Mouse (Mus musculus) midbrain, embryonic 10.5 days (tissue): ENCODE results near the gene Borcs6. TPM values are rescaled to one million over a fixed set of nuclear protein-coding genes. Genes with fewer than 3 reads are reported as not detected.
"Not testable (repeated sequence)": the region's sequence is repeated elsewhere in the genome, so short reads cannot be mapped to it uniquely, and the experiment has no call there.

Source experiments
- DNase-seq: peaks from one replicate; pipeline ENCODE4 v3.0.0-alpha.2; 2017; ENCODE audit warnings: low spot score
- H3K27ac ChIP-seq: fragments of 300-500 bp; sonication (generic); replicated peaks from 2 replicates; pipeline ENCODE4 v1.5.1; 2016; ENCODE audit warnings: mild to moderate bottlenecking
- H3K27me3 ChIP-seq: fragments of 300-500 bp; sonication (generic); 2 replicates; pipeline ENCODE4 v1.6.1; 2016; ENCODE audit warnings: low read depth, mild to moderate bottlenecking; ENCODE audit not compliant: poor library complexity, severe bottlenecking
- H3K36me3 ChIP-seq: fragments of 300-500 bp; sonication (generic); 2 replicates; pipeline ENCODE4 v1.6.1; 2016; ENCODE audit warnings: mild to moderate bottlenecking, moderate library complexity
- H3K4me1 ChIP-seq: fragments of 300-500 bp; sonication (generic); 2 replicates; pipeline ENCODE4 v1.6.1; 2016
- H3K4me3 ChIP-seq: fragments of 300-500 bp; sonication (generic); 2 replicates; pipeline ENCODE4 v1.5.1; 2016; ENCODE audit warnings: mild to moderate bottlenecking, moderate library complexity
- H3K9me3 ChIP-seq: fragments of 300-500 bp; sonication (generic); replicated peaks from 2 replicates; pipeline ENCODE4 v1.6.1; 2016; ENCODE audit warnings: mild to moderate bottlenecking
- WGBS: fragments of 180-500 bp; shearing (Covaris S2); methylation state at CpG from one replicate; pipeline ENCODE4 v1.1.7; 2016; 5-methylcytosine and 5-hydroxymethylcytosine counted together
- polyA plus RNA-seq: library from polyadenylated mRNA; unstranded; fragments of >200 nt; fragmentation: Nextera tagmentation; extraction: Ambion mirVana; gene quantifications from 2 replicates; pipeline ENCODE4 v1.2.1, GENCODE M21; 2016

Gene Borcs6
- polyA plus RNA-seq, 1 experiment from 2014 or later: 6.9 TPM

- Histone ChIP-seq H3K36me3 (peaks cover 33% of the 10 kb centered on the region), H3K27ac (peak within 1 kb of the TSS; percentile 99), H3K27me3 (no peaks in the 10 kb centered on the region), H3K9me3 (no peaks in the 10 kb centered on the region), H3K4me3 (peak within 1 kb of the TSS; percentile 83), H3K4me1 (peaks cover 51% of the 10 kb centered on the region)
- peak; percentile 93 for DNase-seq
- WGBS: 1% methylated on average over 67 of the region's 67 CpGs
These were observed 28.8 kb downstream of the Borcs6 start, which contains the start of gene Vamp2 for GRCm38 (mm10) chr11:69088103-69088855. Gene Vamp2, plus strand, starts transcription at chr11:69088490.

- 12% methylated on average over 25 of the region's 25 CpGs for WGBS
- Histone ChIP-seq H3K27ac (peak overlapping the region; percentile 99), H3K4me1 (peaks cover 54% of the 10 kb centered on the region), H3K36me3 (peaks cover 33% of the 10 kb centered on the region), H3K27me3 (no peaks in the 10 kb centered on the region), H3K4me3 (peak overlapping the region; percentile 83), H3K9me3 (no peaks in the 10 kb centered on the region)
- no peak for DNase-seq
These were observed 29.5 kb downstream of the Borcs6 start for GRCm38 (mm10) chr11:69088856-69089615.

- no peaks in the 10 kb centered on the region for H3K27me3 ChIP-seq
- H3K9me3 ChIP-seq: no peaks in the 10 kb centered on the region
- DNase-seq: no peak
- H3K27ac ChIP-seq: peak overlapping the region; percentile 99
- WGBS: 91% methylated on average over 12 of the region's 12 CpGs
- H3K36me3 ChIP-seq: peaks cover 33% of the 10 kb centered on the region
- H3K4me3 ChIP-seq: peak overlapping the region; percentile 83
- H3K4me1 ChIP-seq: peaks cover 60% of the 10 kb centered on the region
These were observed 30.2 kb downstream of the Borcs6 start for GRCm38 (mm10) chr11:69089616-69090290.

GRCm38 (mm10) chr11:69090367-69090766 is 30.9 kb downstream of the Borcs6 start:
- Histone ChIP-seq H3K4me3 (peak overlapping the region; percentile 83; the same call in 1 of the 2 replicates), H3K27ac (no peak overlapping the region)

GRCm38 (mm10) chr11:69091566-69092385 is 32.3 kb downstream of the Borcs6 start:
- H3K4me1 ChIP-seq: peaks cover 78% of the 10 kb centered on the region
- H3K4me3 ChIP-seq: peak overlapping the region; percentile 7; the same call in 1 of the 2 replicates
- H3K9me3 ChIP-seq: no peaks in the 10 kb centered on the region
- H3K36me3 ChIP-seq: peaks cover 33% of the 10 kb centered on the region
- peaks cover 4% of the 10 kb centered on the region; the same call in 1 of the 2 replicates for H3K27me3 ChIP-seq
- WGBS: 70% methylated on average over 7 of the region's 7 CpGs
- H3K27ac ChIP-seq: no peak overlapping the region
- DNase-seq: no peak

More at GRCm38 (mm10) chr11:69090367-69090766, 30.9 kb downstream of the Borcs6 start:
- peaks cover 65% of the 10 kb centered on the region for H3K4me1 ChIP-seq
- 74% methylated on average over 6 of the region's 6 CpGs for WGBS
- no peak for DNase-seq
- peaks cover 33% of the 10 kb centered on the region for H3K36me3 ChIP-seq
- H3K27me3 ChIP-seq: no peaks in the 10 kb centered on the region
- H3K9me3 ChIP-seq: no peaks in the 10 kb centered on the region

- H3K4me3 ChIP-seq: peak overlapping the region; percentile 5; the same call in 1 of the 2 replicates
- H3K36me3 ChIP-seq: peaks cover 33% of the 10 kb centered on the region
- no peak overlapping the region for H3K27ac ChIP-seq
- H3K27me3 ChIP-seq: peaks cover 4% of the 10 kb centered on the region; the same call in 1 of the 2 replicates
- 1% methylated on average over 3 of the region's 3 CpGs for WGBS
- H3K9me3 ChIP-seq: no peaks in the 10 kb centered on the region
- peak; percentile 82 for DNase-seq
- peaks cover 78% of the 10 kb centered on the region for H3K4me1 ChIP-seq
These were observed 32.9 kb downstream of the Borcs6 start for GRCm38 (mm10) chr11:69092386-69092751.

GRCm38 (mm10) chr11:69092871-69093270 is 33.4 kb downstream of the Borcs6 start:
- WGBS: 84% methylated on average over 4 of the region's 4 CpGs
- Histone ChIP-seq H3K4me3 (peak overlapping the region; percentile 5; the same call in 1 of the 2 replicates), H3K9me3 (no peaks in the 10 kb centered on the region), H3K4me1 (peaks cover 78% of the 10 kb centered on the region), H3K27ac (no peak overlapping the region), H3K27me3 (peaks cover 4% of the 10 kb centered on the region; the same call in 1 of the 2 replicates), H3K36me3 (peaks cover 33% of the 10 kb centered on the region)
- no peak for DNase-seq

- not testable (repeated sequence) for H3K4me3 ChIP-seq, H3K9me3 ChIP-seq, H3K27me3 ChIP-seq, H3K27ac ChIP-seq, DNase-seq
- H3K4me1 ChIP-seq: peaks cover 79% of the 10 kb centered on the region
- WGBS: 82% methylated on average over 7 of the region's 7 CpGs
- peaks cover 33% of the 10 kb centered on the region for H3K36me3 ChIP-seq
These were observed 34.3 kb downstream of the Borcs6 start for GRCm38 (mm10) chr11:69093856-69094255.

- Histone ChIP-seq H3K4me3 (peak within 1 kb of the TSS; percentile 65), H3K36me3 (peaks cover 28% of the 10 kb centered on the region), H3K27me3 (peaks cover 4% of the 10 kb centered on the region; the same call in 1 of the 2 replicates), H3K9me3 (no peaks in the 10 kb centered on the region), H3K27ac (peak within 1 kb of the TSS; percentile 74), H3K4me1 (peaks cover 79% of the 10 kb centered on the region)
- DNase-seq: peak; percentile 99
- WGBS: under 1% methylated on average over 37 of the region's 37 CpGs
These were observed 35.3 kb downstream of the Borcs6 start, which contains the start of gene Per1 for GRCm38 (mm10) chr11:69094697-69095429. Gene Per1, plus strand, starts transcription at chr11:69095217.

GRCm38 (mm10) chr11:69095511-69096231 is 36.2 kb downstream of the Borcs6 start:
- WGBS: 5% methylated on average over 27 of the region's 27 CpGs
- Histone ChIP-seq H3K27ac (peak overlapping the region; percentile 74), H3K27me3 (peaks cover 4% of the 10 kb centered on the region; the same call in 1 of the 2 replicates), H3K4me1 (peaks cover 79% of the 10 kb centered on the region), H3K4me3 (peak overlapping the region; percentile 65), H3K36me3 (peaks cover 20% of the 10 kb centered on the region), H3K9me3 (no peaks in the 10 kb centered on the region)
- DNase-seq: no peak
